Mouse (Mus musculus) embryo, embryonic 11 days (tissue): ENCODE data around the gene Cers3.

Source experiments
- DNase-seq: peaks from one replicate; pipeline ENCODE4 v3.0.0-alpha.2; 2015

The Cers3 gene

DNA sequence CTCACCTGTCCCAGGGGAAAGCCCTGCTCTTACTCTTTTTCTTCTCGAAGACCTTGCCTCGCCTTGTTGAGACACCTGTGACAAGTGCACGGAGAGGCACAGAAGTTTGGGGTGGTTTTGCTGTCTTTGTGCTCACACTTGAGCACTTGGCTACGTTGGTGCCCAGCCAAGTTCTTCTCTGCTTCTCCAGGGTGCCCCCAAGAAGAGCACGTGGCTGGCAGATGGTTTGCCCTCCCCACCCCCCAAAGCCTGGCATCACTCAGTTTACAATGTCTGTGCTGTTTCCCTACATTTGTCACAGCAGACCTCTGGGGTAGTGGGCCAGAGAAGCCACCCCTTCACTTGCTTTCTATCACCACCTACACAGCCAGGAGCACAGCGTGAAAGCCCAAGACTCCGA, 97.9 kb downstream of the Cers3 start:
- no peak for DNase-seq

- DNase-seq: peak; percentile 76
These were observed 98.7 kb downstream of the Cers3 start for GRCm38 (mm10) chr7:66842021-66842420.

- DNase-seq: no peak
These were observed 100.5 kb downstream of the Cers3 start for GRCm38 (mm10) chr7:66843846-66844245.

- DNase-seq: no peak
These were observed 103.3 kb downstream of the Cers3 start for GRCm38 (mm10) chr7:66846582-66846981.

- DNase-seq: no peak
These were observed 104.0 kb downstream of the Cers3 start for GRCm38 (mm10) chr7:66847299-66847698.

- DNase-seq: no peak
These were observed 106.0 kb downstream of the Cers3 start for GRCm38 (mm10) chr7:66849316-66849715.

- no peak for DNase-seq
These were observed 108.9 kb downstream of the Cers3 start for GRCm38 (mm10) chr7:66852164-66852563.

- no peak for DNase-seq
These were observed 114.3 kb downstream of the Cers3 start for GRCm38 (mm10) chr7:66857610-66858009.

GRCm38 (mm10) chr7:66858247-66859075, 115.2 kb downstream of the Cers3 start:
- DNase-seq: peak; percentile 30

DNA sequence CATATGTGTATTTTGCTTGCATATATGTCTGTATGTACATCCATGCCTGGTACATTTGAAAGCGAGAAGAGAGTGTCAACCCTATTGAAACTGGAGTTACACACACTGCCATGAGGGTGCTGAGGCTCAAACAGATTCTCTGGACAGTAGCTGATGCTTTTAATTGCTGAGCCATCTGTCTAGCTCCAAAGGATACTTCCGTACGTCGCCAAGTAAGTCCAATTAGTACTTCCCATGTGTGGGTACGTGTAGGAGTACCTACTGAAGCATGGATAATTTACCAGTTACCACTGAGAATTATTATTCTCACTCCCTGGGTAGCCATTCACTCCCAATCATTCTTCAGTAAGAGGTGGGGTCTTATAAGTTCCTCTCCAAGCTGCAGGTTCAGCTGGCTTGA, 115.9 kb downstream of the Cers3 start:
- DNase-seq: no peak

DNA sequence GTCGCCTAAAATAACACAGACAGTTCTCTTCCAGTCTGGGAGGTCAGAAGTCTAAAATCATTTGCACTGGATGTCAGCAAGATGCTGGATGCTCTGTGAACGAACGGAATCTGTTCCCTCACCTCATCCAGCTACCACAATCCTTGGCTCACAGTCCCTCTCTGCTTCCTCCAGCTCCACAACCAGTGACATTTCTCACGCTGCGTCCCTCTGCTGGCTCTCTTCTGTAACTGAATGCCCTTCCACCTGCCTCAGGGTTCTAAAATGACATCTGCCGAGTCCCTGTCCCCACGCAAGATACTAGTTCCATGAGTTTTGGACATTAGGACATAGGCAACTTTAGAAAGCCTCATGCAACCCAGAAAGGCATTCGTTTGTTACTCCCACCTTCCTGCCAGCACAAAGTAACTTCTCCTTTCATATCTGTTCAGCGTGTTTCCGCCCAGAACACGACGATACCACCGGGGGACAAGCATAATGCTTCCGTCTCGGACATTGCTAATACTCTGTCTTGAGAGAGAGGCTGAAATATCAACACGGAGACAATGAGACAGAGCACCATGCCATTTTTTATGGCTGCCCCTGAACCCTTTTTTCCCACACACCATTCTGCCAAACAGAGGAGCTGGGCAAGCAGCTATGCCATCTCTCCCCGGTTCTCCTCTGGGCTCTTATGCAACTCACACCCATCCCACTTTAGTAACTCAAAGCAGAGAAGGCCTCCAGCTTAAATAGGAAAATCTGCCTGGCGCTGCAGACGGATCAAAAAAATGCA, 123.8 kb downstream of the Cers3 start:
- no peak for DNase-seq

- peak; percentile 46 for DNase-seq
These were observed 124.6 kb downstream of the Cers3 start for GRCm38 (mm10) chr7:66867719-66868501.

DNA sequence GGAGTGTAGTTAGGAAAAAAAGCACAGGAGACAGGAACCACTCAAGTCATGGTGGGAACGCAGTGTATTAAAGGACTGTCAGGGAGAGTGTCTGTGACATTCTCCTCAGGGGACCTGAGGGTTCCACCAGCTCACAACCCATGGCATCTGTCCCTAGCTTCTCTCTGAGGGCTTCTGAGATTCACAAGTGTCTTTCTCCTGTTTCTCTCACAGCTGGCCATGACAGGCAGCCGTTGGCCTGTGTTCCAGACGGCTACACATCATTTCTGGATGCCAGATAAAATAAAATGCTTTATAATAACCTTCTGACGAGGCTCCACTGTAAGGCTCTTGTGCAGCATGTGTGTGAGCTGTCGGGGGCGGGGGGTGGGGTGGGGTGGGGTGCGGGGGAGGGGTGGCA, 128.2 kb downstream of the Cers3 start:
- no peak for DNase-seq

DNA sequence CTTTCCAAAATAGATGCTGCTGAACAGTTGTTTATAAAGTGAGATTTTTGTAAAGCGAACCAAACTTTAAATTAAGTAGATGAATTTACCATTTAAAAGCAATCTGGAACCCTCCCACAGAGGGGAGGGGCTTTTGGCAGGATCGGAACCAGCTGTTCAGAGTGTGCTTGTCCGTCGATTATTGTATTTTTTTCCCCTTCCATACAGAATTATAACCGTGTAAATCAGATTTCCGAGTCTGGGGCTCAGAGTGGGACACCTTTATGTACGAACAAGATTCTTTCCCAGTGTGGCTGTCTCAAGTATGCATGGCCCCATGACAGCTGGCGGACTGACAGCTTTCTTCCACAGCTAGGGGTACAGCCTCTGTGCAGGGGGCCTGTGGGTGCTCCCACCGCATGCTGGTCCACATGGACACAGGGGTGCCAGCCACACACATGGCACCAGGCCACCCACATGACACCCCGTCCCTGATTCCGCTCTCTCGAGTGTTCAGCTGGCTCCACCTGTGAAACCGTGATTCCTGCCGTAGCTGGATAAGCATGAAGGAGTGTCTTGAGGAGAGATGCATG, 128.7 kb downstream of the Cers3 start:
- no peak for DNase-seq

GRCm38 (mm10) chr7:66873235-66873634, 129.9 kb downstream of the Cers3 start:
- no peak for DNase-seq
